In genomic region chr9:14625961-14626360, GRCm38 (mm10) we compare ENCODE assay signal across 21 mouse cellular contexts. TPM values are rescaled to one million over a fixed set of nuclear protein-coding genes. Genes with fewer than 3 reads are reported as not detected.
"Had no signal": no experiment of that assay in that cellular context is flagged by ENCODE, and none has a peak within 500 bp of the region (broad histone marks: within the 10 kb centered on the region; RNA-seq: fewer than 3 reads in every experiment).

No protein-coding gene starts in this region.

- H3K4me3 ChIP-seq: heart, embryonic 10.5 days; heart, embryonic 12.5 days; hindbrain, embryonic 10.5 days; hindbrain, embryonic 12.5 days; intestine, embryonic 15.5 days; limb, embryonic 13.5 days; limb, embryonic 15.5 days; liver, embryonic 12.5 days had no signal

- DNase-seq: gastrocnemius, postnatal 14 days; gastrocnemius, postnatal 36 days; heart, adult 18-20 months; heart, postnatal 10 days; heart, postnatal 4 days; kidney, adult 18-20 months; kidney, adult 8-10 months; kidney, postnatal 10 days; kidney, postnatal 25 days; layer of hippocampus, adult 9-11 months; layer of hippocampus, postnatal 36 days; left cerebral cortex, postnatal 4 days had no signal

- H3K4me1 ChIP-seq: hindbrain, embryonic 12.5 days; liver, embryonic 12.5 days had no signal

RNA-seq across cellular contexts. Expression of gene Amotl1, which starts 18.9 kb away (rescaled TPM):
- total RNA-seq: granulocyte monocyte progenitor cell, adult 5-6 weeks had no signal
